ENCODE assay signal across 24 mouse cellular contexts in the genomic region with DNA sequence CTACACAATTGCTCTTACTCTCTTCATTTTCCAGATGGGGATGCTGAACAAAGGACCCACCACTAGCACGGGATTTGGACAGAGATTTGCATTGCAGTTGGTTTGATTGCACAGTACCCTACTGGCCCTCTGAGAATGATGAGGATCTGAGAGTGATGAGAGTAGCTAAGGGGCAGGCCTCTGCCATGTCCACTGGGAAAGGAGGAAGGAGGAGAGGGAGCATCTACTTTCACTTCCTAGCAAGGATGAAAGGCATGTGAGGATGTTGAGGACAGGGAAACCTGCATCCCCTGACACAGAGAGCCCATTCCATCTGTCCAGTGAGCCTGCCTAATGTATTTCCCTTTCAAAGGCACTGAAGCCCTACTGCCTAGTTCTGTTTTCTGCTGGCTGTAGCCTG. TPM values are rescaled to one million over a fixed set of nuclear protein-coding genes. Genes with fewer than 3 reads are reported as not detected.
DNase-seq lines count a peak whose midpoint lies in the region; ATAC-seq lines count a peak whose summit lies in the region.
"Had no signal": no experiment of that assay in that cellular context is flagged by ENCODE, and none has a peak within 500 bp of the region (broad histone marks: within the 10 kb centered on the region; RNA-seq: fewer than 3 reads in every experiment).

No protein-coding gene starts in this region.

- no peak for ATAC-seq in embryonic facial prominence, embryonic 14.5 days (ENCODE audit: low read depth)
- no peak for ATAC-seq in heart, embryonic 14.5 days (ENCODE audit: insufficient number of reproducible peaks, insufficient read depth, low FRiP score, low read depth)
- no peak for ATAC-seq in limb, embryonic 15.5 days (ENCODE audit: insufficient number of reproducible peaks, low FRiP score, low TSS enrichment, low read depth)
- ATAC-seq: forebrain, embryonic 14.5 days; liver, embryonic 12.5 days; midbrain, embryonic 16.5 days had no signal

- WGBS in embryonic facial prominence, embryonic 14.5 days: 63% methylated on average over 1 of the region's 1 CpGs
- WGBS in embryonic facial prominence, embryonic 10.5 days: 79% methylated on average over 1 of the region's 1 CpGs
- WGBS in heart, embryonic 14.5 days: 45% methylated on average over 1 of the region's 1 CpGs
- 70% methylated on average over 1 of the region's 1 CpGs for WGBS in limb, embryonic 15.5 days
- 68% methylated on average over 1 of the region's 1 CpGs for WGBS in limb, embryonic 10.5 days

- H3K36me3 ChIP-seq in embryonic facial prominence, embryonic 14.5 days (ENCODE audit: control insufficient read depth, insufficient read depth, low read length): no peaks in the 10 kb centered on the region
- no peaks in the 10 kb centered on the region for H3K36me3 ChIP-seq in embryonic facial prominence, embryonic 10.5 days (replicated peaks)
- no peaks in the 10 kb centered on the region for H3K36me3 ChIP-seq in heart, embryonic 14.5 days (ENCODE audit: control insufficient read depth, insufficient read depth, low read length)
- H3K36me3 ChIP-seq in limb, embryonic 15.5 days: no peaks in the 10 kb centered on the region
- H3K36me3 ChIP-seq in limb, embryonic 10.5 days: no peaks in the 10 kb centered on the region
- H3K36me3 ChIP-seq: embryonic facial prominence, embryonic 13.5 days; hindbrain, embryonic 15.5 days; limb, embryonic 12.5 days; liver, embryonic 12.5 days; midbrain, embryonic 10.5 days had no signal

- H3K4me3 ChIP-seq in embryonic facial prominence, embryonic 14.5 days (ENCODE audit: low read depth, low read length): no peak overlapping the region
- H3K4me3 ChIP-seq in embryonic facial prominence, embryonic 10.5 days: no peak overlapping the region
- H3K4me3 ChIP-seq in heart, embryonic 14.5 days (ENCODE audit: control insufficient read depth in 1 of 2, insufficient read depth in 1 of 2, low read depth in 1 of 2, low read length in 2 of 2): no peak overlapping the region
- H3K4me3 ChIP-seq in limb, embryonic 15.5 days: no peak overlapping the region
- H3K4me3 ChIP-seq in limb, embryonic 10.5 days: no peak overlapping the region
- H3K4me3 ChIP-seq: embryonic facial prominence, embryonic 13.5 days; hindbrain, embryonic 15.5 days; limb, embryonic 12.5 days; liver, embryonic 12.5 days; midbrain, embryonic 10.5 days; myocyte; neural tube, embryonic 13.5 days had no signal

- DNase-seq in embryonic facial prominence, embryonic 14.5 days (ENCODE audit: low spot score): no peak
- DNase-seq in embryonic facial prominence, embryonic 10.5 days (ENCODE audit: low spot score): no peak
- DNase-seq in heart, postnatal 4 days: no peak
- no peak for DNase-seq in limb, embryonic 10.5 days (ENCODE audit: low spot score)
- DNase-seq in lung, adult 18-20 months: no peak
- DNase-seq in lung, postnatal 4 days: no peak
- DNase-seq: adrenal gland, postnatal 25 days; gastrocnemius, postnatal 14 days; heart, postnatal 36 days; kidney, adult 2 months; retina, postnatal 1 day had no signal

- no peak overlapping the region for H3K4me2 ChIP-seq in embryonic facial prominence, embryonic 14.5 days (ENCODE audit: low read depth, low read length)
- no peak overlapping the region for H3K4me2 ChIP-seq in heart, embryonic 14.5 days (ENCODE audit: low read length)
- H3K4me2 ChIP-seq in limb, embryonic 15.5 days: no peak overlapping the region
- H3K4me2 ChIP-seq: embryonic facial prominence, embryonic 13.5 days; hindbrain, embryonic 15.5 days; limb, embryonic 12.5 days; liver, embryonic 12.5 days; lung, embryonic 14.5 days; neural tube, embryonic 13.5 days had no signal

- no peaks in the 10 kb centered on the region for H3K27me3 ChIP-seq in embryonic facial prominence, embryonic 14.5 days (replicated peaks; ENCODE audit: control insufficient read depth, insufficient read depth, low read length)
- peaks cover 5% of the 10 kb centered on the region; the same call in 1 of the 2 replicates for H3K27me3 ChIP-seq in embryonic facial prominence, embryonic 10.5 days (replicated peaks; ENCODE audit: low read depth, poor library complexity, severe bottlenecking)
- no peaks in the 10 kb centered on the region for H3K27me3 ChIP-seq in heart, embryonic 14.5 days (ENCODE audit: control insufficient read depth, insufficient read depth, low read length)
- H3K27me3 ChIP-seq in limb, embryonic 15.5 days: no peaks in the 10 kb centered on the region
- peaks cover 5% of the 10 kb centered on the region; the same call in 1 of the 2 replicates for H3K27me3 ChIP-seq in limb, embryonic 10.5 days (ENCODE audit: low read depth, poor library complexity, severe bottlenecking)
- H3K27me3 ChIP-seq: embryonic facial prominence, embryonic 13.5 days; hindbrain, embryonic 15.5 days; neural tube, embryonic 13.5 days had no signal

- no peak overlapping the region for H3K9ac ChIP-seq in embryonic facial prominence, embryonic 14.5 days (ENCODE audit: low read depth, low read length)
- no peak overlapping the region for H3K9ac ChIP-seq in heart, embryonic 14.5 days (ENCODE audit: low read length)
- H3K9ac ChIP-seq in limb, embryonic 15.5 days: no peak overlapping the region
- H3K9ac ChIP-seq: embryonic facial prominence, embryonic 13.5 days; hindbrain, embryonic 15.5 days; limb, embryonic 12.5 days; liver, embryonic 12.5 days; lung, embryonic 14.5 days; neural tube, embryonic 13.5 days had no signal

- 0 out of 2 replicates have a peak overlapping the region, but pooled peaks have one; percentile 21 for H3K27ac ChIP-seq in embryonic facial prominence, embryonic 14.5 days (replicated peaks; ENCODE audit: low read depth, low read length)
- no peak overlapping the region for H3K27ac ChIP-seq in embryonic facial prominence, embryonic 10.5 days (replicated peaks)
- H3K27ac ChIP-seq in heart, embryonic 14.5 days (replicated peaks in 1 of 2; ENCODE audit: control insufficient read depth in 1 of 2, insufficient read depth in 1 of 2, low read depth in 2 of 2, low read length in 2 of 2): peak overlapping the region; percentile 53 to 64
- 0 out of 2 replicates have a peak overlapping the region, but pooled peaks have one; percentile 17 for H3K27ac ChIP-seq in limb, embryonic 15.5 days
- no peak overlapping the region for H3K27ac ChIP-seq in limb, embryonic 10.5 days
- H3K27ac ChIP-seq: embryonic facial prominence, embryonic 13.5 days; hindbrain, embryonic 15.5 days; kidney, postnatal 0 days; limb, embryonic 12.5 days; liver, embryonic 12.5 days; midbrain, embryonic 10.5 days; neural tube, embryonic 13.5 days had no signal

- H3K4me1 ChIP-seq in embryonic facial prominence, embryonic 14.5 days (ENCODE audit: control insufficient read depth, insufficient read depth, low read length): no peaks in the 10 kb centered on the region
- H3K4me1 ChIP-seq in embryonic facial prominence, embryonic 10.5 days: no peaks in the 10 kb centered on the region
- peaks cover 0 to 8% of the 10 kb centered on the region in 2 experiments; a peak in 1 of 4 replicates for H3K4me1 ChIP-seq in heart, embryonic 14.5 days (ENCODE audit: control insufficient read depth in 2 of 2, insufficient read depth in 2 of 2, low read length in 2 of 2)
- H3K4me1 ChIP-seq in limb, embryonic 15.5 days: no peaks in the 10 kb centered on the region
- no peaks in the 10 kb centered on the region for H3K4me1 ChIP-seq in limb, embryonic 10.5 days
- H3K4me1 ChIP-seq: embryonic facial prominence, embryonic 13.5 days; limb, embryonic 12.5 days; liver, embryonic 12.5 days; midbrain, embryonic 10.5 days had no signal

- no peaks in the 10 kb centered on the region for H3K9me3 ChIP-seq in embryonic facial prominence, embryonic 14.5 days (ENCODE audit: control insufficient read depth, low read length)
- H3K9me3 ChIP-seq in embryonic facial prominence, embryonic 10.5 days: no peaks in the 10 kb centered on the region
- H3K9me3 ChIP-seq in heart, embryonic 14.5 days (ENCODE audit: control insufficient read depth, low read length): no peaks in the 10 kb centered on the region
- no peaks in the 10 kb centered on the region for H3K9me3 ChIP-seq in limb, embryonic 15.5 days
- H3K9me3 ChIP-seq in limb, embryonic 10.5 days (replicated peaks): no peaks in the 10 kb centered on the region
- H3K9me3 ChIP-seq: embryonic facial prominence, embryonic 13.5 days; hindbrain, embryonic 15.5 days; limb, embryonic 12.5 days; liver, embryonic 12.5 days; midbrain, embryonic 10.5 days; neural tube, embryonic 13.5 days had no signal

RNA-seq across cellular contexts. Expression of a gene that starts 6.2 kb away (rescaled TPM):
- 4.7 and 5.5 TPM in 2 replicates for polyA plus RNA-seq in embryonic facial prominence, embryonic 14.5 days (2014; fragmentation: Nextera tagmentation; extraction: Ambion mirVana)
- polyA plus RNA-seq in embryonic facial prominence, embryonic 10.5 days (2016; fragmentation: Nextera tagmentation; extraction: Ambion mirVana): 6.4 and 7.1 TPM in 2 replicates
- polyA plus RNA-seq in heart, embryonic 14.5 days (2014; fragmentation: Nextera tagmentation; extraction: Ambion mirVana): 6.1 and 6.7 TPM in 2 replicates
- 1 to 10 TPM; 1.1 to 1.6 TPM for total RNA-seq in heart, postnatal 4 days (2021)
- polyA plus RNA-seq in limb, embryonic 15.5 days (2015; fragmentation: Nextera tagmentation; extraction: Ambion mirVana): 2.4 and 4.5 TPM in 2 replicates
- polyA plus RNA-seq in limb, embryonic 10.5 days (2016; fragmentation: Nextera tagmentation; extraction: Ambion mirVana): 2.5 and 3.2 TPM in 2 replicates

RNA-seq across cellular contexts. Expression of a gene that starts 12.0 kb away (rescaled TPM):
- 57.4 and 63.5 TPM in 2 replicates for polyA plus RNA-seq in embryonic facial prominence, embryonic 14.5 days (2014; fragmentation: Nextera tagmentation; extraction: Ambion mirVana)
- 82.9 and 84.3 TPM in 2 replicates for polyA plus RNA-seq in embryonic facial prominence, embryonic 10.5 days (2016; fragmentation: Nextera tagmentation; extraction: Ambion mirVana)
- 95.3 and 98.4 TPM in 2 replicates for polyA plus RNA-seq in heart, embryonic 14.5 days (2014; fragmentation: Nextera tagmentation; extraction: Ambion mirVana)
- total RNA-seq in heart, postnatal 4 days (2021): 10 to 100 TPM; 97.9 TPM
- 55.3 and 59.3 TPM in 2 replicates for polyA plus RNA-seq in limb, embryonic 15.5 days (2015; fragmentation: Nextera tagmentation; extraction: Ambion mirVana)
- 85.5 and 93.5 TPM in 2 replicates for polyA plus RNA-seq in limb, embryonic 10.5 days (2016; fragmentation: Nextera tagmentation; extraction: Ambion mirVana)

Comparison
In these comparisons a context has a peak if more than half of its experiments do, and no peak if none do; other contexts are left out.
1. H3K27ac ChIP-seq: peak in embryonic facial prominence, embryonic 14.5 days (single experiment), heart, embryonic 14.5 days (2 of 2) and limb, embryonic 15.5 days (single experiment); none in embryonic facial prominence, embryonic 10.5 days (single experiment) and limb, embryonic 10.5 days (single experiment).